Mouse (Mus musculus) C2C12 (cell line): ENCODE data around the gene Nudt2. TPM values are rescaled to one million over a fixed set of nuclear protein-coding genes. Genes with fewer than 3 reads are reported as not detected.
"Not testable (repeated sequence)": the region's sequence is repeated elsewhere in the genome, so short reads cannot be mapped to it uniquely, and the experiment has no call there.

Experiments used
- H3K27me3 ChIP-seq: one replicate; pipeline ENCODE4 v1.6.1; 2011; ENCODE audit not compliant: control insufficient read depth, insufficient read depth, insufficient read length
- H3K36me3 ChIP-seq: one replicate; pipeline ENCODE4 v1.6.1; 2011; ENCODE audit not compliant: control insufficient read depth, insufficient read depth
- H3K4me3 ChIP-seq: one replicate; pipeline ENCODE4 v1.5.1; 2011; ENCODE audit warnings: mild to moderate bottlenecking, control low read depth; ENCODE audit not compliant: poor library complexity, insufficient read depth, severe bottlenecking
- H3K79me2 ChIP-seq: one replicate; pipeline ENCODE4 v1.6.1; 2011; ENCODE audit not compliant: control insufficient read depth, insufficient read depth
- H3K79me3 ChIP-seq: one replicate; pipeline ENCODE4 v1.6.1; 2011; ENCODE audit warnings: low read depth, control low read depth
- H3ac ChIP-seq: one replicate; pipeline ENCODE3; 2011; ENCODE audit warnings: low read depth; ENCODE audit not compliant: control insufficient read depth, insufficient read length
- CEBPB ChIP-seq: IDR thresholded peaks from one replicate; pipeline ENCODE4 v1.6.1; 2011; ENCODE audit warnings: low read depth, mild to moderate bottlenecking, control low read depth, moderate library complexity
- CTCF ChIP-seq: IDR thresholded peaks from one replicate; pipeline ENCODE4 v1.5.1; 2011; ENCODE audit not compliant: control insufficient read depth, insufficient read depth, insufficient read length
- FOSL1 ChIP-seq: IDR thresholded peaks from one replicate; pipeline ENCODE4 v1.8.0; 2011; ENCODE audit warnings: mild to moderate bottlenecking, low read length; ENCODE audit not compliant: poor library complexity, insufficient read depth, severe bottlenecking
- MAX ChIP-seq: IDR thresholded peaks from one replicate; pipeline ENCODE4 v1.6.1; 2011; ENCODE audit warnings: mild to moderate bottlenecking, control low read depth
- MYOD1 ChIP-seq: IDR thresholded peaks from one replicate; pipeline ENCODE4 v1.6.1; 2011; ENCODE audit warnings: low read depth; ENCODE audit not compliant: control insufficient read depth, insufficient read length
- MYOG ChIP-seq: IDR thresholded peaks from one replicate; pipeline ENCODE4 v1.6.1; 2011; ENCODE audit not compliant: control insufficient read depth, insufficient read length; ENCODE audit errors: extremely low read depth
- USF1 ChIP-seq: IDR thresholded peaks from one replicate; pipeline ENCODE4 v1.6.1; 2011; ENCODE audit warnings: low read depth, mild to moderate bottlenecking, control low read depth, moderate library complexity
- polyA plus RNA-seq: library from polyadenylated mRNA; unstranded; fragments of >200 nt; fragmentation: generic; extraction: Trizol; gene quantifications from one replicate; pipeline ENCODE4 v1.2.1, GENCODE M21; 2012; ENCODE audit warnings: missing spikeins

Gene Nudt2
- polyA plus RNA-seq, 1 experiment: 27.3 TPM

DNA sequence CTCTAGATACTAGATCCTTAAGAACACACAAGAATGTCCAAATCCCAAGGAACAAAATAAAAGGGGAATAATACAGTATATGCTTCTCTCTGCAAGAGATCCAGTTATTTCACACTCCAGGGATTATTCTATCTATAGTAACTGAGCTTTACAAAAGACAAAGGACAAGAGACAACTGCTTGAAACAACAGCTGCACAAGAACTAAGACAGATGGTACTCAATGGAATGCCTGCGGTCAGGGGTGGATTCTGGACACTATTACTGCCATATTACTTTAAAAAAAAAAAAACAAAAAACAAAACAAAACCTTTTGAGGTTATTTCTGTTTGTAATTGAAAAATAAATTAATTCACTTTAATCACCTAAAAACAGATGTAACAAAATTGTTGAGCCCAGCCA lies 4.3 kb upstream of the Nudt2 start:
- TF ChIP-seq MAX: no peak
- peak; percentile 76 for TF ChIP-seq MYOD1
- TF ChIP-seq CEBPB: no peak
- no peak for TF ChIP-seq MYOG
- TF ChIP-seq FOSL1: no peak
- H3K27me3 ChIP-seq: no peaks in the 10 kb centered on the region
- peaks cover 45% of the 10 kb centered on the region for H3K79me2 ChIP-seq
- H3ac ChIP-seq: no peak overlapping the region
- H3K4me3 ChIP-seq: no peak overlapping the region
- H3K79me3 ChIP-seq: peaks cover 28% of the 10 kb centered on the region
- H3K36me3 ChIP-seq: no peaks in the 10 kb centered on the region

DNA sequence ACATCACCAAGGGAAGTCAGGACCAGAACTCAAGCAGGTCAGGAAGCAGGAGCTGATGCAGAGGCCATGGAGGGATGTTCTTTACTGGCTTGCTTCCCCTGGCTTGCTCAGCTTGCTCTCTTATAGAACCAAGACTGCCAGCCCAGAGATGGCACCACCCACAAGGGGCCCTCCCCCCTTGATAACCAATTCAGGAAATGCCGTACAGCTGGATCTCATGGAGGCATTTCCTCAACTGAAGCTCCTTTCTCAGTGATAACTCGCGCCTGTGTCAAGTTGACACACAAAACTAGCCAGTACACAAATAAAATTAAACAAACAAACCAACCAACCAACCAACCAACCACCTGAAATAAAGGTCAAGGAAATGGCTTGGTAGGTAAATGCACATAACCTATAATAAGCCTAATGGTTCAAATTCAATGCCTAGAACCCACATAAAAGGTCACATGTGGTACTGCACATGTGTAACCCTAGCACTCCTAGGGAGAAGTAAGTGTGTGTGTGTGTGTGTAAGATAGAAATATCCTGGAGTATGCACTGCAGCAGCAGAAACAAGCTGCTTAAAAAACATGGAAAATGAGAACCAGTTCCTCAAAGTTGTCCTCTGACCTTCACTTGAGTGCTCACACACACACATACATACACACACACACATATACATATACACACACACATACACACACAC lies 1.8 kb upstream of the Nudt2 start:
- H3K36me3 ChIP-seq, H3K27me3 ChIP-seq, H3ac ChIP-seq: not testable (repeated sequence)
- Histone ChIP-seq H3K79me3 (peaks cover 28% of the 10 kb centered on the region), H3K4me3 (peak overlapping the region; percentile 71), H3K79me2 (peaks cover 45% of the 10 kb centered on the region)

DNA sequence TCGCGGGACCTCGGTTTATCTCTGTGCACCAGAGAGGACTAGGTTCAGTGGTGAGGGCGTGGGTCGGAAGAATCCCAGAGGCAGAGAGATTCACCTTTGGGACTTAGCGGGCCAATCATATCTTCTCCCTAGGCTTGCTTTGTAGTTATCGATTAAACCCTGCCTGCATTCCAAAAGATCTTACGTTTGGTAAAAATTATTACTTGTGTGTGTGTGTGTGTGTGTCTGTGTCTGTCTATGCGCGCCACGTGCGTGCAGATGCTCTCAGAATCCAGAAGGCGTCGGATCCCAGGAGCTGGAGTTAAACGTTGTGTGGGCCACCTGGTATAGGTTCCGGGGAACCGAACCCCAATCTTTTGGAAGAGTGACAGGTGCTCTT lies 325 bp downstream of the Nudt2 start:
- peaks cover 43% of the 10 kb centered on the region for H3K79me2 ChIP-seq
- no peaks in the 10 kb centered on the region for H3K27me3 ChIP-seq
- no peak for TF ChIP-seq CEBPB
- no peak for TF ChIP-seq MYOD1
- H3K36me3 ChIP-seq: no peaks in the 10 kb centered on the region
- H3ac ChIP-seq: peak overlapping the region; percentile 95
- peak overlapping the region; percentile 66 for H3K4me3 ChIP-seq
- peaks cover 28% of the 10 kb centered on the region for H3K79me3 ChIP-seq

DNA sequence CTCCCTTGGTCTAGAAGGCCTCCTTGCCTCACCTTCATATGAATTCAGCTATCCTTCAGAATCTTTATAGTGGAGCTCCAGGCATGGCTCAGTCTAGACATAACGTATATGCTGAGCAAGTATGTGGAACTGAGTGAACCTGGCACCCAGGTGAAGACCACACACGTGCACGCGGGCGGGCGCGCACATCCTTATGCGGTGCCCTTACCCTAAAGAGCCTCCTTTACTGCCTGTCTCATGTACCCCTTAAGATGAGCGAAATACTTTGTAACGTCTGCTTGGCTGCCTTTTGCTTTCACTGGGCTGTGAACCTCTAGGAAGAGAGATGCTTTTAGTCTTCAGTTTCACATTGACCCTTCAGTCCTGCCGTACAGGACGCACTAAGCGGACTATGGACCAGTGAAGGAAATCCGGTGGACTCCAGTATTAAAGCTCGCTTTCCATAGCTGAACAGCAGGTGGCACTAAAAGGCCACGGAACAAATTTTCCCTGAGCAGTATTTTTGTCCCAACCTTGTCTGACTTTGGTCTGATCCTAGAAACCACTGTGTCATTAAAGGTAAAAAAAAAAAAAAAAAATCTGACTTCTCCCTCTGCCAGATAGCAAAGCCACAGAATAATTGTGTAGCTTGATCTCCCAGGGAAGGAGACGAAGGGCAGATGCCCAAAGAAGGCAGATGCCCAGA lies 3.6 kb downstream of the Nudt2 start:
- Histone ChIP-seq H3K79me3 (peaks cover 5% of the 10 kb centered on the region), H3K79me2 (peaks cover 11% of the 10 kb centered on the region), H3ac (no peak overlapping the region), H3K27me3 (no peaks in the 10 kb centered on the region), H3K36me3 (no peaks in the 10 kb centered on the region), H3K4me3 (no peak overlapping the region)
- TF ChIP-seq CTCF: no peak
- TF ChIP-seq USF1: no peak
- no peak for TF ChIP-seq FOSL1
- TF ChIP-seq MAX: no peak
- no peak for TF ChIP-seq CEBPB
- TF ChIP-seq MYOG: no peak
- no peak for TF ChIP-seq MYOD1

DNA sequence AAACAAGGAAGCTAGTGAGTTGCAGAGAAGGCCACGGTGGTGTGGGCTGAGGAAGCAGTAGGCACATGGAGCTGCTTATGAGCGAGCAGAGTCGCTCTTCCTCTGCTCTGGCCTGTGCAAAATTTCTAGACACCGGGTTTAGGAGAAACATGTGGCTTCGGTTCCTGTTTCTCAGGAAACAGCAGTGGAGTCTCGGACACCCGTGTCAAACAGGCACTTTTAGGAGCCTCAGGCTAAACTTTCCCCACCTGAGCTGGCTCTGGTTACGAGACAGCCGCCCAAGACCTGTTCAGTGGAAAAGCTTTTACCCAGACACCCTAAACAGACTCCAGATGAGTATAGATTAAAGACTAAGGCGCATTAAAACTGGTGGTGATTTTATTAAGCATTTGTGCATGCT lies 4.2 kb downstream of the Nudt2 start:
- H3ac ChIP-seq: no peak overlapping the region
- peaks cover 4% of the 10 kb centered on the region for H3K79me2 ChIP-seq
- H3K27me3 ChIP-seq: no peaks in the 10 kb centered on the region
- no peaks in the 10 kb centered on the region for H3K36me3 ChIP-seq
- no peaks in the 10 kb centered on the region for H3K79me3 ChIP-seq
- no peak for TF ChIP-seq MYOD1
- no peak for TF ChIP-seq FOSL1
- no peak overlapping the region for H3K4me3 ChIP-seq

DNA sequence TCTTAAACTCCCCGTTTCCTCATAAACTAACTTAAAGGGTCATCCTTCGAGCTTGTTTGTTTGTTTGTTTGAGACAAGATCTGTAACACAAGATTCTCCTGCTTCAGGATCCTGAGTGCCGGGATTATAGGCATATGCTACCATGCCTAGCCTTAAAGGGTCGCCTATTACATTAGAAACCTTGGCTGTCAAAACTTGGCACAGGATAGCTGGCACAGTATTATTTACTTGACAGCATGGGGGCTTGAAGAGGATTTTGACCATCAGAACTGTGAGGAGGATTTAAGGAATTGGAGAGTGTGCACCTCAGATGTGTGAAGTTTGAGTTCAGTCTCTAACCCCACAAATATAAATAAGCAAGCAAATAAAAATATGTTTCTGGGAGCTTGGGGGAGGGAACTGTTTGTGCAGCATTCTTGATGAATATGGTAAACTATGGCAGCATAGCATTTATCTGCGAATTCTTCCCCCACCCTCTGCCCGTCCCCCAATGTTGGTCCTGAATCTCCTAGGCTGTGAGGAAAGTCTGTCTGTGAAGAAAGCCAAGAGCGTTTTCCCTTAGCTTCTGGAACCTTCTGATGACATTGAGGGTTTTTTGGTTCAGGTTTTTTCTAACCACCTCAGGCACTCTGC lies 5.2 kb downstream of the Nudt2 start:
- Histone ChIP-seq H3K36me3 (no peaks in the 10 kb centered on the region), H3K79me2 (no peaks in the 10 kb centered on the region), H3K27me3 (no peaks in the 10 kb centered on the region), H3K4me3 (no peak overlapping the region), H3K79me3 (no peaks in the 10 kb centered on the region), H3ac (no peak overlapping the region)
- no peak for TF ChIP-seq MYOG
- no peak for TF ChIP-seq USF1
- no peak for TF ChIP-seq CEBPB
- no peak for TF ChIP-seq CTCF
- TF ChIP-seq MYOD1: no peak
- no peak for TF ChIP-seq MAX
- no peak for TF ChIP-seq FOSL1
